Mouse (Mus musculus) limb, embryonic 11.5 days (tissue): ENCODE measurements around the gene Srebf2. TPM values are rescaled to one million over a fixed set of nuclear protein-coding genes. Genes with fewer than 3 reads are reported as not detected.
A peak's percentile ranks its signal among the peaks of the same experiment; 100 is the strongest.

Experiments used
- ATAC-seq: fragments of 200-750 bp; cut with Nextera tagmentation; 2 replicates; pipeline ENCODE4 v1.8.0; 2017; ENCODE audit warnings: low read depth; ENCODE audit not compliant: insufficient number of reproducible peaks, low FRiP score, low TSS enrichment
- DNase-seq: peaks from one replicate; pipeline ENCODE4 v3.0.0-alpha.2; 2015; ENCODE audit warnings: low spot score
- H3K27ac ChIP-seq: fragments of 300-500 bp; sonication (generic); replicated peaks from 2 replicates; pipeline ENCODE4 v1.5.1; 2014; ENCODE audit warnings: low read depth, mild to moderate bottlenecking, low read length
- H3K27me3 ChIP-seq: fragments of 300-500 bp; sonication (generic); 2 replicates; pipeline ENCODE4 v1.6.1; 2014; ENCODE audit warnings: mild to moderate bottlenecking, low read length, mixed read lengths; ENCODE audit not compliant: control insufficient read depth, insufficient read depth
- H3K36me3 ChIP-seq: fragments of 300-500 bp; sonication (generic); 2 replicates; pipeline ENCODE4 v1.6.1; 2014; ENCODE audit warnings: mild to moderate bottlenecking, low read length, moderate library complexity, mixed read lengths; ENCODE audit not compliant: control insufficient read depth, insufficient read depth
- H3K4me1 ChIP-seq: fragments of 300-500 bp; sonication (generic); 2 replicates; pipeline ENCODE4 v1.6.1; 2014; ENCODE audit warnings: low read length, mixed read lengths; ENCODE audit not compliant: control insufficient read depth, insufficient read depth
- H3K4me2 ChIP-seq: fragments of 300-500 bp; sonication (generic); 2 replicates; pipeline ENCODE4 v1.6.1; 2014; ENCODE audit warnings: low read depth, mild to moderate bottlenecking, moderate library complexity; ENCODE audit not compliant: severe bottlenecking
- H3K4me3 ChIP-seq: fragments of 300-500 bp; sonication (generic); 2 replicates; pipeline ENCODE4 v1.5.1; 2014; ENCODE audit warnings: low read depth, low read length
- H3K9ac ChIP-seq: fragments of 300-500 bp; sonication (generic); 2 replicates; pipeline ENCODE4 v1.6.1; 2014; ENCODE audit warnings: mild to moderate bottlenecking, low read length
- H3K9me3 ChIP-seq: fragments of 300-500 bp; sonication (generic); 2 replicates; pipeline ENCODE4 v1.6.1; 2016; ENCODE audit warnings: low read length; ENCODE audit not compliant: control insufficient read depth
- WGBS: fragments of 180-500 bp; shearing (Covaris S2); extraction: QIAGEN DNeasy Blood & Tissue Kit; methylation state at CpG from one replicate; pipeline ENCODE4 v1.1.7; 2014; 5-methylcytosine and 5-hydroxymethylcytosine counted together
- microRNA counts: library from miRNA; unstranded; fragments of <30 nt; microRNA quantifications from one replicate; lab custom pipeline; 2016
- microRNA-seq: library from miRNA; unstranded; fragments of <30 nt; microRNA quantifications from one replicate; pipeline ENCODE4, GENCODE M21; 2016
- polyA plus RNA-seq: library from polyadenylated mRNA; unstranded; fragments of >200 nt; fragmentation: Nextera tagmentation; extraction: Ambion mirVana; gene quantifications from 2 replicates; pipeline ENCODE4 v1.2.1, GENCODE M21; 2014

The Srebf2 gene
- polyA plus RNA-seq, 1 experiment from 2014 or later: 129 TPM

GRCm38 (mm10) chr15:82252097-82252496, 105.1 kb downstream of the Srebf2 start, which contains the start of gene 1500009C09Rik:
1500009C09Rik (plus strand) TSS chr15:82252397.
- 85% methylated on average over 6 of the region's 6 CpGs for WGBS
- no peak within 1 kb of the TSS for H3K4me3 ChIP-seq
- no peak for ATAC-seq

More at GRCm38 (mm10) chr15:82252097-82252496, 105.1 kb downstream of the Srebf2 start, which contains the start of gene 1500009C09Rik:
- Histone ChIP-seq H3K9ac (no peak within 1 kb of the TSS), H3K27ac (no peak within 1 kb of the TSS), H3K27me3 (no peaks in the 10 kb centered on the region), H3K9me3 (no peaks in the 10 kb centered on the region), H3K4me2 (no peak within 1 kb of the TSS), H3K4me1 (no peaks in the 10 kb centered on the region), H3K36me3 (no peaks in the 10 kb centered on the region)
- DNase-seq: no peak

MicroRNAs encoded within 50 kb of the gene (microRNA counts, 519-probe panel; counts per million panel counts)
- microRNA mmu-miR-33 (lab: Ali Mortazavi, UCI): 3,186 counts per million, percentile 39 among the panel's probes with 10 or more counts

Small RNA genes lying within 50 kb of the gene (microRNA-seq; reads per million reads assigned to microRNA genes)
- gene Mir33: 101 reads per million, percentile 47 among the genes with 10 or more reads in this experiment

Other genes starting within 250 kb of the Srebf2 start
- 68.2 and 71.3 TPM in 2 replicates for gene Polr3h, start 220.9 kb upstream of the Srebf2 start, polyA plus RNA-seq
- gene Csdc2, start 210.4 kb upstream of the Srebf2 start, polyA plus RNA-seq: 4.9 TPM in 2 replicates
- 15.3 and 16.0 TPM in 2 replicates for gene Pmm1, start 186.3 kb upstream of the Srebf2 start, polyA plus RNA-seq
- not detected in 2 replicates for gene 1700029P11Rik, start 166.6 kb upstream of the Srebf2 start, polyA plus RNA-seq
- gene Xrcc6, start 159.3 kb upstream of the Srebf2 start, polyA plus RNA-seq: 91.0 and 105 TPM in 2 replicates
- 34.4 and 37.7 TPM in 2 replicates for gene Desi1, start 113.3 kb upstream of the Srebf2 start, polyA plus RNA-seq
- 326 and 338 TPM in 2 replicates for gene Snu13, start 99.6 kb upstream of the Srebf2 start, polyA plus RNA-seq
- 0.04 TPM in 1 of 2 replicates, not detected in the other for gene 4930407I10Rik, start 88.0 kb upstream of the Srebf2 start, polyA plus RNA-seq
- gene Mei1, start 77.2 kb upstream of the Srebf2 start, polyA plus RNA-seq: 0.05 and 0.14 TPM in 2 replicates
- 22.3 and 24.4 TPM in 2 replicates for gene Ccdc134, start 19.3 kb upstream of the Srebf2 start, polyA plus RNA-seq
- gene Shisa8, start 65.6 kb downstream of the Srebf2 start, polyA plus RNA-seq: 0.31 TPM in 1 of 2 replicates, not detected in the other
- 0.27 TPM in 1 of 2 replicates, not detected in the other for gene Tnfrsf13c, start 77.2 kb downstream of the Srebf2 start, polyA plus RNA-seq
- gene Cenpm, start 97.6 kb downstream of the Srebf2 start, polyA plus RNA-seq: 88.0 and 89.3 TPM in 2 replicates
- not detected in 2 replicates for gene 1500009C09Rik, start 105.2 kb downstream of the Srebf2 start, polyA plus RNA-seq
- gene Sept3, start 127.7 kb downstream of the Srebf2 start, polyA plus RNA-seq: 37.6 and 47.4 TPM in 2 replicates
- gene Wbp2nl, start 151.8 kb downstream of the Srebf2 start, polyA plus RNA-seq: 0.20 TPM in 1 of 2 replicates, not detected in the other
- gene Naga, start 191.7 kb downstream of the Srebf2 start, polyA plus RNA-seq: 25.8 and 29.7 TPM in 2 replicates
- gene Pheta2, start 191.8 kb downstream of the Srebf2 start, polyA plus RNA-seq: 6.0 and 7.0 TPM in 2 replicates
- 220 and 233 TPM in 2 replicates for gene Smdt1, start 191.8 kb downstream of the Srebf2 start, polyA plus RNA-seq
- gene Ndufa6, start 207.1 kb downstream of the Srebf2 start, polyA plus RNA-seq: 276 and 278 TPM in 2 replicates
- gene Cyp2d22, start 233.1 kb downstream of the Srebf2 start, polyA plus RNA-seq: 1.6 and 1.7 TPM in 2 replicates
- gene Cyp2d11, start 246.8 kb downstream of the Srebf2 start, polyA plus RNA-seq: not detected in 2 replicates